Mouse (Mus musculus) G1E (cell line): Measurements from ENCODE around the gene Atf6b. TPM values are rescaled to one million over a fixed set of nuclear protein-coding genes. Genes with fewer than 3 reads are reported as not detected.

Source experiments
- ATAC-seq: 2 replicates; pipeline ENCODE4 v1.8.0; 2016; ENCODE audit warnings: mild to moderate bottlenecking; ENCODE audit not compliant: insufficient number of reproducible peaks, poor library complexity, low FRiP score, severe bottlenecking; ENCODE audit errors: extremely low read depth
- DNase-seq: peaks from one replicate; pipeline ENCODE4 v3.0.0; 2012; ENCODE audit warnings: low spot score
- H3K27me3 ChIP-seq: 2 replicates; pipeline ENCODE4 v1.6.1; 2012; ENCODE audit warnings: mild to moderate bottlenecking, low read length, inconsistent platforms; ENCODE audit not compliant: insufficient read depth
- H3K36me3 ChIP-seq: replicated peaks from 2 replicates; pipeline ENCODE3; 2012; ENCODE audit warnings: mild to moderate bottlenecking, inconsistent platforms
- H3K4me1 ChIP-seq: 2 replicates; pipeline ENCODE4 v1.6.1; 2012; ENCODE audit warnings: low read depth, low read length, inconsistent platforms, mixed read lengths; ENCODE audit not compliant: insufficient read depth
- H3K4me3 ChIP-seq: 2 replicates; pipeline ENCODE4 v1.5.1; 2012; ENCODE audit warnings: low read depth, mild to moderate bottlenecking, inconsistent platforms, low read length, moderate library complexity, mixed read lengths
- H3K9me3 ChIP-seq: replicated peaks from 2 replicates; pipeline ENCODE4 v1.6.1; 2012; ENCODE audit warnings: inconsistent platforms
- CTCF ChIP-seq: IDR thresholded peaks from 2 replicates; pipeline ENCODE4 v1.5.1; 2012; ENCODE audit warnings: low read depth, low read length, inconsistent platforms, mixed read lengths
- GATA1 ChIP-seq: IDR thresholded peaks from 2 replicates; pipeline ENCODE4 v1.6.1; 2012; ENCODE audit warnings: borderline replicate concordance, low read length, inconsistent platforms, mixed read lengths
- GATA2 ChIP-seq: IDR thresholded peaks from 2 replicates; pipeline ENCODE4 v1.6.1; 2012; ENCODE audit warnings: low read depth, low read length, inconsistent platforms, borderline replicate concordance
- POLR2AphosphoS5 ChIP-seq: IDR thresholded peaks from 2 replicates; pipeline ENCODE4 v1.6.1; 2012; ENCODE audit warnings: low read depth, low read length, inconsistent platforms; ENCODE audit not compliant: insufficient replicate concordance
- TAL1 ChIP-seq: conservative IDR thresholded peaks from 2 replicates; pipeline ENCODE4 v1.6.1; 2012; ENCODE audit warnings: low read depth, low read length, inconsistent platforms, mixed read lengths
- polyA plus RNA-seq: library from polyadenylated mRNA; stranded (reverse); fragments of >175 nt; gene quantifications from 2 replicates; pipeline ENCODE4 v1.2.3, GENCODE M21; 2012
- total RNA-seq, 2 experiments: library from RNA; stranded (forward) in 1 of 2; stranded (reverse) in 1 of 2; fragments of 200-1000 nt in 1 of 2; fragments of >200 nt in 1 of 2; fragmentation: Nextera tagmentation in 1 of 2; gene quantifications; 2 replicates each; pipeline ENCODE4 v1.2.3; 2014 to 2017

Atf6b gene
- total and polyA plus RNA-seq, 3 experiments = 9.2 to 89.0 (median 20.5) TPM

DNA sequence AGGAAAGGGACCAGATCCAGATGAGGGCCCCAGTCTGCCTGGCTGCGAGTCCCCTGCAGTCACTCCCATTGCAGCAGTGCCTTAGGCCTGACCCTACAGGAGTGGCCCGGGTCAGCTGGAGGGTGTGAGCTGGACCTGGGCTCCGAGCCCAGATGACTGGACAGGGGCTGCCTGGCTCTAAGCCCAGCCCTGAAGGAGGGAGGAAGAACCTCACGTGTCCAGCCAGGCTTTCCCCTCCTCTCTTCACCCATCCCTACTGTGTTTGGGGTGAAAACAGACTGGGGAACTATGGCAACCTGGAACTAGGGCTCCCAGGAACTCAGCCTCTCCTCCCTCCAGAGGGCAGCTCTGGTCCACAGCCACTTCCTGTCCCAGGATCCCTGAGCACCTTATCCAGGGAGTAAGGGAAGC, 8.6 kb downstream of the Atf6b start:
- Histone ChIP-seq H3K27me3 (peaks cover 32% of the 10 kb centered on the region), H3K9me3 (no peaks in the 10 kb centered on the region), H3K4me1 (peaks cover 24% of the 10 kb centered on the region), H3K4me3 (no peak overlapping the region), H3K36me3 (peaks cover 55% of the 10 kb centered on the region)
- TF ChIP-seq GATA2 (no peak), TAL1 (no peak), POLR2AphosphoS5 (no peak), CTCF (no peak), GATA1 (no peak)
- ATAC-seq = no peak
- no peak for DNase-seq

DNA sequence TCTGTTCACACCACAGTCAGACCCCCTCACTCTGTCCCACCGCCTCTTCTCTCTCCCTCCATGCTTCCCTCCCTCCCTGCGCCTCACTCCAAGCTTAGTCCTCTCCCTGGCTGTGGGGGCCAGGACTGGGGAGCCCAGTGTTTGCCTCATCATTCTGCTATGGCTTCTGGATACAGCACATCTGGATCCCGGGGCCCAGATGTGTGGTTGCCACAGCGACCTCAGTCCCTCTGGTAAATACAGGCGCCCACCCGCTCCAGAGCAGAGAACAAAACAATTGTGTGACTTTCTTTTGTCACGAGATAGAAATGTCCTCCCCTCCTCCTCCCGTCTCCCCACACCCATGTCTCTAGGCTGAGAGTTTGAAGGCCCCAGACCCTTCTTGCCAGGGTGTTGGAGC, 9.7 kb downstream of the Atf6b start:
- Histone ChIP-seq H3K9me3 (no peaks in the 10 kb centered on the region), H3K4me3 (no peak overlapping the region), H3K4me1 (peaks cover 31% of the 10 kb centered on the region), H3K36me3 (peaks cover 44% of the 10 kb centered on the region), H3K27me3 (peaks cover 43% of the 10 kb centered on the region)
- no peak for DNase-seq
- TF ChIP-seq POLR2AphosphoS5 (no peak), GATA1 (no peak), TAL1 (no peak), CTCF (no peak), GATA2 (no peak)
- no peak for ATAC-seq

DNA sequence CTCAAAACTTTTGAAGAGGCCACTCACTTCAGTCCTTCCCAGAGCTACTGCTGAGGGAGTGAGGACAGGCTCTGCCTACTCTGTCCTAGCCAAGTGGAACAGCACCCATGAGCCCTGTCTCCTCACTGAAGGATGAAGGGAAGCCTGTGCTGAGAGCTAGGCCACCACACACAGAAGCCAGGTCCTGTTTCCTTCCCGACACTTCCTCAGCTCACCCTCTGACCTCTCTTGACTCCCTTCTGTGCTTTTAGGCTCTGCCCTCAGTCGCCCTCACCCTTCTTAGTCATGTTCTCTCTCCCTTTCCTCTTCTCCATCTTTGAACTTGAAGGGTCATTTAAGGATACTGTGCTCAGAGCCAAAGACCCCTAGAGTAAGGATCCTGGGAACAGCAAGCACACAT, 10.3 kb downstream of the Atf6b start:
- no peak for ATAC-seq
- no peaks in the 10 kb centered on the region for H3K9me3 ChIP-seq
- peaks cover 38% of the 10 kb centered on the region for H3K36me3 ChIP-seq
- DNase-seq = no peak
- H3K4me1 ChIP-seq = peaks cover 29% of the 10 kb centered on the region
- TF ChIP-seq TAL1 (no peak), POLR2AphosphoS5 (no peak), GATA1 (no peak), CTCF (no peak), GATA2 (no peak)
- H3K4me3 ChIP-seq = no peak overlapping the region
- H3K27me3 ChIP-seq = peaks cover 43% of the 10 kb centered on the region

DNA sequence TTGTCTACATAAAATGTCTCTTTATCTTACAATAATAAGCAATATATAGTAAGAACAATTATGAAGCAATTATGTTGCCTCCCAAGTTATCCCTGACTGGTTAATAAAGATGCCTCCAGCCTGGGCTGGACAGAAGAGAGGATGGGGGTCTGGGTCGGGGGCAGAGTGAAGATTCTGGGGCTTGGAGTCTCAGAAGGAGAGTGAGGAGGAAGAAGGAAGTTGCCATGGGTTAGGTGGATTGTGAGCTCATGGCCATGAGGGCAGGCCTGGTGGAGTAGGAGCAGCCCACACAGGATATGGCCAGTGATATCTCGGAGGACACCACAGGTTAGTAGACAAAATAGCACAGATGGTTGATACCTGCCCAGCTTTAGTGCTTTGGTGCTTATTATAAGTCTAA, 11.2 kb downstream of the Atf6b start:
- TF ChIP-seq TAL1 = no peak
- TF ChIP-seq CTCF = no peak
- no peak for TF ChIP-seq GATA1
- no peak for TF ChIP-seq GATA2
- TF ChIP-seq POLR2AphosphoS5 = no peak
- no peaks in the 10 kb centered on the region for H3K9me3 ChIP-seq
- peaks cover 47% of the 10 kb centered on the region for H3K27me3 ChIP-seq
- DNase-seq (no peak), ATAC-seq (no peak)
- peaks cover 29% of the 10 kb centered on the region for H3K36me3 ChIP-seq
- no peak overlapping the region for H3K4me3 ChIP-seq
- H3K4me1 ChIP-seq = peaks cover 29% of the 10 kb centered on the region

DNA sequence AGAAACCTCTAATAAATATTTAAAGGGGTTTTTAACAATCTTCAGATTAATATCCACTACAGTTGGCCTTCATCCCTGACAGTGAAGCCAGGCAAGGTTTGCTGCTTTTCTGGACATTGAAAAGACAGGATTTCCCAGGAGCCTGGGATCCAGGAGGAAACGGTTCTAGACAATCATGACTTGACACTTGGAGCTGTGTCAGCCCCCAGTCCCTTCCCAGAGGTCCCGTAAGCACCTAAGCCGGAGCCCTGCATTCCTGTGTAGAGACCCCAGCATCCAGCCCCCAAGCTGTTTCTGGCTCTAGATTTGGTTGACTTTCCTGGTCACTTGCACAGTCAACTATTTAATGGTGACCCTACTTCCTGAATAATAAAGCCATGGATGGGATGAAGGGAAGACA, 11.6 kb downstream of the Atf6b start:
- Histone ChIP-seq H3K4me3 (no peak overlapping the region), H3K4me1 (peaks cover 29% of the 10 kb centered on the region), H3K9me3 (no peaks in the 10 kb centered on the region), H3K27me3 (peaks cover 48% of the 10 kb centered on the region), H3K36me3 (peaks cover 25% of the 10 kb centered on the region)
- TF ChIP-seq CTCF (no peak), POLR2AphosphoS5 (no peak), TAL1 (no peak), GATA1 (no peak), GATA2 (no peak)
- ATAC-seq (no peak), DNase-seq (no peak)

DNA sequence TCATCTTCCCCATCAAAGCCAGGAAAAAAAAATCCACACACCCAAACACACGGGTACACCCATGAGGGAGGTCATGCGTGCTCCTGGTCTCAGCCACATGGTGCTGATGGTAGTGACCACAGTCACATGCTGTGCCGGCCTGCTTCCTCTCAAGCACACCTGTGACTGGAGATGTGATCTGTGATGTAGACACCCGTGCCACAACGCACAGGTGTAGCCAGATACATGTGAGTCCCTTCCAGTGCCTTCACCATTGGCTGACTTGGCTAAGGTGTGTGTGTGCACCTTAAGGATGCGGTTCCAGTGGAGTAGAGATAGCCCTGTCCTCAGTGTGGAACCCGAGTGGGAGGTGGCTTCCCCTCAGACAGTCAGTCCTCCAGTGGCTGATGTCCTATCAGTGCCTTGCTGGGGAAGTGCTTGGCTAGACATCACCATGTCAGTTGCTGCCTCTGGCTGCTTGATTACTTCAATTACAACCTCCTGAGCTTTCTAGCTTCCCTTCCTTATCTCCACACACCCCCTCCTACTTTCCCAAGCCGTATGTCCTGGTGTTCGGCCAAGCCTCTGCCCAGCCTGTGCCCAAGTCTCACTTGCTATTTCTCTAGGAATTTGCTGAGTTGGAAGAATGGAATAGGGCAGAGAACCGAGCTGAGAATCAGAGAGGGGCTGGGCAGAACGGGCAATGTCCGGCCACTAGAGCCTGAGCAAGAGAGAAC, 12.4 kb downstream of the Atf6b start:
- H3K9me3 ChIP-seq = no peaks in the 10 kb centered on the region
- ATAC-seq = no peak
- no peak for DNase-seq

DNA sequence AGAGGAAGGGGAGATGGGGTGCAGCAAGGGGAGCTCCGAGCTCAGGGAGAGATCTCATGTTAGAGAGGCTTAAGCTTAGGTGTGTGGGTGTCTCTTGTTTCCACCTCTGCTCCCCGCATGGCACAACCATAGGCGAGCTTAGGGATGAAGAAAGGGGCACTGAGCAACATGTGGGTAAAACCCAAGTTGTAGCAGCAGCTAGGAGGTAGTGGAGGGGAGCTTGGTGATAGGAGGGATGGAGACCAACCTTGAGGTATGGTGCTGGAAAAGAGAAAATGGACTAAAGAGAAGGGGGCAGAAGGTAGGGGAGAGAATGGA, 12.9 kb downstream of the Atf6b start:
- peaks cover 29% of the 10 kb centered on the region for H3K4me1 ChIP-seq
- H3K4me3 ChIP-seq = no peak overlapping the region
- ATAC-seq (no peak), DNase-seq (no peak)
- peaks cover 12% of the 10 kb centered on the region for H3K36me3 ChIP-seq
- TF ChIP-seq GATA2 (no peak), TAL1 (no peak), GATA1 (no peak), CTCF (no peak), POLR2AphosphoS5 (no peak)
- peaks cover 48% of the 10 kb centered on the region for H3K27me3 ChIP-seq
- no peaks in the 10 kb centered on the region for H3K9me3 ChIP-seq

More for the DNA sequence above, 12.4 kb downstream of the Atf6b start:
- Histone ChIP-seq H3K4me1 (peaks cover 29% of the 10 kb centered on the region), H3K27me3 (peaks cover 48% of the 10 kb centered on the region), H3K4me3 (no peak overlapping the region), H3K36me3 (peaks cover 17% of the 10 kb centered on the region)
- TF ChIP-seq GATA2 (no peak), CTCF (no peak), POLR2AphosphoS5 (no peak)
